Mouse (Mus musculus) cerebellum, postnatal 14 days (tissue): ENCODE data around the gene Cnr2.

Experiments
- DNase-seq, 2 experiments: peaks; one replicate each; pipeline ENCODE4 v3.0.0; 2021; ENCODE audit warnings: mixed read lengths in 2 of 2

Gene Cnr2

DNA sequence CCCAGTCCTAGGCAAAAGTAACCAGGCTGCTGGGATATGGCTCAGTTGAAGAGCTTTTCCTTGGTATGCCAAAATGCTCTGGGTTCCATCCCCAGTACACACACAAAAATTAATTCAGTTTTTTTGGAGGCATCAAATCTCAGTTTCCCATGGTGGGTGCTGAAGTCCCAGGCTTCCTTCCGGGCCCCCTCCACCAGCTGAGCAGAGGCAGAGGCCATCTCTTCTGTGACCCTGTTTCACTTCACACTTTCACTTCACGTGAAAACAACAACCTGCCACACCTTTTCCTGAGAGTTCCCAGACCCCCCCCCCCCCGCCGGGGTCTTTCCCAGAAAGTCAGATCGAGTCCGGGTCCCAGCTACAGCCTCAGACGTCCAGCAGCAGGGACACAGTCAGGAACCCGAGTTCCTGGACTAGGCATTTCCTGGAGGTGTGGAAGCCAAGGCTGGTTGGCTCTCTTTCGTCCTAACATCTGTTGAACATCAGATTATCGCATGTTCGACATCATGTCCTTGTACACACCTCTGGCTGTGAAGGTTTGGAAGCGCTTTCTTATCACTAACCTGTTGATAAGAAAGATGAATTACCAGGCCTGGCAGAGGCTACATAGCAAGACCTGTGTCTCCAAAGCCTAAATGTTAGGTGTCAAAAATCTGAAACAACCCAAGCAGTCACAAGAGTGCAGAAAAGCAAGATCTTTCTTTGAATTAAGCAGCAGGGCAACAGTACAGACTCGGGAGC lies 14.3 kb downstream of the Cnr2 start:
- no peak for DNase-seq

GRCm38 (mm10) chr4:135911531-135911930 lies 16.3 kb downstream of the Cnr2 start:
- DNase-seq = no peak

- no peak for DNase-seq
Measured at GRCm38 (mm10) chr4:135912164-135912563, 17.0 kb downstream of the Cnr2 start.

GRCm38 (mm10) chr4:135912835-135913234 lies 17.6 kb downstream of the Cnr2 start:
- peak; percentile 57 to 63 for DNase-seq

- DNase-seq = no peak
Measured at GRCm38 (mm10) chr4:135913433-135913832, 18.2 kb downstream of the Cnr2 start.

DNA sequence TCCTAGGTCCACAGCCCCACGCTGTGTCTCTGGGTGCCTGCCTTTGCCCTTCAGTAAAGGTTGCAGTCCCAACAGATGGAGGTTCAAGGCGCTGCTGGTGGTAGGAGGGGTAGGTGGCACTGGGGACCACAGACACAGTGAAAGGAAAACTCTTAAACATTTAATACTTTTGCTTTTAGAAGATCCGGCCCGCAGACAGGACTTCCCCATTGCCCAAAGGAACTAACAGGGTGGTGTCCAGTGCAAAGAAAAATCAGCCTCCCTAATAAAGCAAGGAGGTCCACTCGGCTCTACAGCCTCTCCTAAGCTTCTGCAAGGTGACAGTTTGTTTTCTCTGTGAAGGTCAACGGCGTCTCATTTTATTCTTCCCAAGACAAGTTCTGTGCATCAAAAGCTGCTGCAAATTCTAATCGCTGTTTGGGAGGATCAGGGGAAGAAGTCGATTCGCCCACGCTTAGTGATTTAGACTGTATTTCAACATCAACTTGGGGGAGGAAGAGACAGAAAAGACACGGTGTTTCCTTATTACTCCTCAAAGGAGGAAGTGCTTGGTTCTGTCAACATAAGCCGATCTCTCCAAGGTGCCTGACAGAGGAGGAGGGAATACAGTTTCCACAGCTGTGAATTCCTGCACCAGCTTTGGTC lies 23.6 kb downstream of the Cnr2 start:
- DNase-seq = no peak

GRCm38 (mm10) chr4:135919280-135919639 lies 24.1 kb downstream of the Cnr2 start:
- DNase-seq = no peak

DNA sequence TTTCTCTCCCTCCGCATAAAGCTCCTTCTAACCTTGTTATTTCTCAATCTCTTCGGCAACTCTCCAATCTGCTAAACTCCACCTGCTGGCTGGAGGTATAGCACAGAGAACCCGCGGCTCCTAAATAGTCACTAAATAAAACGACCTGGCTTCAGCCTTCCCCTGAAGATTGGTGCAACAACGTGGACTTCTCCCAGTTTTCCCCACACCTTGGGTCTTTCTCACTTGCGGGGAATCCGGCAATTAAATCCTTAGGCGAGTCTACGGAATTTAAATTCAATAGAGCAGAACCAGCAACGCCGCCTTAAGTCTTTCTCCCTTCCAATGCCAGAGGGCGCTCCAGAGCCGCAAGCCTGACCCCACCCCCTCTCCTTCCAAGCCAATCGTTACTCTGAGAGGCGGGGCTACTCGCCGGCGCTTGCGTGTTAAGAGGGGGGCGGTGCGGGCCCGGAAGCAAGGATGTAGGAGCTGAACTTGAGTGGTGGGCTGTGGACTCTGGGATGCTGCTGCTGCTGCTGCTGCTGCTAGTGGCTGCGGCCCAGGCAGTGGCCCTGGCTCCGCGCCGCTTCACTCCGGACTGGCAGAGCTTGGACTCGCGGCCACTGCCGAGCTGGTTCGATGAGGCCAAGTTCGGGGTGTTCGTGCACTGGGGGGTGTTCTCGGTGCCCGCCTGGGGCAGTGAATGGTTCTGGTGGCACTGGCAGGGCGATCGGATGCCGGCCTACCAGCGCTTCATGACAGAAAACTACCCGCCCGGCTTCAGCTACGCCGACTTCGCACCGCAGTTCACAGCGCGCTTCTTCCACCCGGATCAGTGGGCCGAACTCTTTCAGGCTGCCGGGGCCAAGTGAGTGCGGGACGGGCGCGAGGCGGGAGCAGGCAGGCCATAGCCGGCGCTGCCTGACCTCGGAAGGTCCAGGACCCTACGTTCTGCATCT lies 25.4 kb downstream of the Cnr2 start, which contains the start of gene Fuca1:
Gene Fuca1, plus strand, starts transcription at position 432 of the 938 bp plus-strand sequence.
- peak; percentile 98 for DNase-seq

DNA sequence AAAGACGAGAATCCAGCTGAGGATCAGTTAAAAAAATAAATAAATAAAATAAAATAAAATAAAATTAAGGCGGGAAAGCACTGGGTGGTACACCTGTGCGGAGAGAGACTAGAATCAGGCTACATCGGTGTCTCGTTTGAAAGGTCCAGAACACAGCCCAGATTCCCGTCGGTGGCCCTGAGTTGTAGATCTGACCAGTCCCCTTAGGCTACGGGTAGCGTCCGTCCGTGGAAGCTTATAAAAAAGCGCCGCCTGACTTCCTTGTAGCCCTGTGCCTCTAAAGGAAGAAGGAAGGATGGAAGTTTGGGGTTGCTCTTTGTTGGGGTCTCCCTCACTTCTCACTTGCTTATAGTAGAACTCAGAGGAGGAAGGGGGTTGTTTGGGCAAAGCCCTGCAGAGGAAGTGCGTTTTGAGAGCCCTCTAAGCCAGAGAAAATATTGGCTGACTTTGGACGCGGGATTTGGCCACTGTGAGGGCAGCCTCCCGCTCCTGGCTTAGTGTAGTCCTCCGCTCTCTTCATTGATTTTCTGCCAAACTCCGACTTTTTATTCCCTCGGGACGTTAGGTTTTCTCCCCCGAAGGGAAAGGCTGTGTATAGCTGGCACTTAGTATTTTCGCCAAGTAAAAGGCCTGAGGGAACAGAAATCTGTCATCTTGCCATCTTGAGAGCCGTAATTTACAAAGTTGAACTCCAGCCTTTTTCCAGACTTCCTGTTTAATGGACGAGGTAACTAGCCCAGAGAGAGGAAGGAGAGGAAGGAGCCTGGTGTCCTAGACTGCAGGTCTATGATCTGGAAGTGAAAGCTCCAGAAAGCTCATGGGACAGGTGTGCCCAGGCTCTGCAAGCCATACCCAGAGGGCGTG lies 26.3 kb downstream of the Cnr2 start:
- DNase-seq = no peak

GRCm38 (mm10) chr4:135922190-135922589 lies 27.0 kb downstream of the Cnr2 start:
- DNase-seq = no peak

GRCm38 (mm10) chr4:135924418-135924817 lies 29.2 kb downstream of the Cnr2 start:
- DNase-seq = no peak

DNA sequence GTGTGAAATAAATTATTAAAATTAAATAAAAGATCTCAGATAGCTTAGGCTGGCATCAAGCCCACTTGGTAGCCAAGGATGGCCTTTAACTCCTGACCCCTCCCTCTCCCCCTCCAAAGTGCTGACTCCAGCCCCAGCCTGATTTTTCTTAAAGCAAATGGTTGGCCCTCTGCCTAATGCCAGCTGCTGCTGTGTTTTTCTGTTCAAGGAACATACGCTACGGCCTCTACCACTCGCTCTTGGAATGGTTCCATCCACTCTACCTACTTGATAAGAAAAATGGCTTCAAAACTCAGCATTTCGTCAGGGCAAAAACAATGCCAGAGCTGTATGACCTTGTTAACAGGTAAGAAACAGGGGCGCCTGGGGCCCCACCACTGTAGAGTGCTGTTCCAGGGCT lies 30.1 kb downstream of the Cnr2 start:
- DNase-seq = no peak

DNA sequence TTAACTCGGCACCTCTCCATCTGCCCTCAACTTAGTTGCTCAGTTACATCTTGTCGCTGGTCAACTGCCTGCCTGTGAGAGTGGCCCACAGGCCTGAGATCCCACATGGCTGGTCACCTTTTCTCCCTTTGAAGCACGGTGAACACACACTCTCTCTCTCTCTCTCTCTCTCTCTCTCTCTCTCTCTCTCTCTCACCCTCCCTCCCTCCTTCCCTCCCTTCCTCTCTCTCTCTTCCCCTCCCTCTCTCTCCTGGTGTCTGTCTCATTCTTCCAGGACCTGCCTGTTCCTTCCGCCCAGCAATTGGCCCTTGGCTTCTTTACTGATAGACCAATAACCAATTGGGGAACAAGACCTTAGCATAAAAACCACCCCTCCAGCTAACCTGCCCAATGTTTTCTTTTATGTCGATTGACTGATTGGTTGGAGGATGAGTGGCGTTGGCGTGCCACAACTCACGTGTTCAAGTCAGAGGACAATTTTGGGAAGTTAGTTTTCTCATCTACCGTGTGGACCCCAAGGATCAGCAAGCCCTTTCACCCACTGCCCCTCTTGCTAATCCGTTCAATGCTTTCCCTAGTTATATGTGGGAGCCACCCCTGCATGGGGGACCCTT lies 31.1 kb downstream of the Cnr2 start:
- no peak for DNase-seq

- DNase-seq = no peak
Measured at GRCm38 (mm10) chr4:135926861-135927260, 31.7 kb downstream of the Cnr2 start.

GRCm38 (mm10) chr4:135928376-135928775 lies 33.2 kb downstream of the Cnr2 start:
- no peak for DNase-seq

DNA sequence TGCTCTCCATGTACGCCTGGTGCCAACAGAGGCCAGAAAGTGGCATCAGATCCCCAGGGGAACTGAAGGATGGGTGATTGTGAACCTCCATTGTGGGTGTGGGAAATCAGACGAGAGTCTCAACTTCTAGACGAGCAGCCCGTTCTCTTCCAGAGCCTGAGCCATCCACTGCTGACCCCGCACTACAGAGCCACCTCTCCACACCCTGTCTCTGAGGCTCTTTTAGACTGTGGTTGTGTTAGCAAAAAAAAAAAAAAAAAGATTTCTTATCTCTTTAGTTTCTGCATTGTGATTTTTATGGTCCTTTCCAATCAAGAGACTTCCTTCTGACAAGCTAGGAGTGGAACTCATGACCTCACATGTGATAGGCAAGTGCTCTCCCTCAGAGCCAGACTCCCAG lies 34.2 kb downstream of the Cnr2 start:
- no peak for DNase-seq

- no peak for DNase-seq
Measured at GRCm38 (mm10) chr4:135929828-135930227, 34.6 kb downstream of the Cnr2 start.

- no peak for DNase-seq
Measured at GRCm38 (mm10) chr4:135930239-135930638, 35.0 kb downstream of the Cnr2 start.

GRCm38 (mm10) chr4:135931832-135932231 lies 36.6 kb downstream of the Cnr2 start:
- peak in 1 of 2 experiments; percentile 36 for DNase-seq

- DNase-seq = no peak
Measured at GRCm38 (mm10) chr4:135934708-135935500, 39.7 kb downstream of the Cnr2 start.

- no peak for DNase-seq
Measured at GRCm38 (mm10) chr4:135935502-135935901, 40.3 kb downstream of the Cnr2 start.
